9 mouse cellular contexts compared by ENCODE assay signal in genomic region chr7:91262998-91263397, GRCm38 (mm10).
DNase-seq lines count a peak whose midpoint lies in the region; ATAC-seq and TF ChIP-seq lines count a peak whose summit lies in the region.
"Had no signal": no experiment of that assay in that cellular context is flagged by ENCODE, and none has a peak within 500 bp of the region (broad histone marks: within the 10 kb centered on the region; RNA-seq: fewer than 3 reads in every experiment).

No protein-coding gene starts in this region.

- TF ChIP-seq CTCF in kidney, postnatal 0 days (IDR thresholded peaks at IDR 0.05; ENCODE audit: low read depth), result no peak

- H3K4me1 ChIP-seq in kidney, postnatal 0 days (replicated peaks; ENCODE audit: insufficient read depth, low read length), result no peaks in the 10 kb centered on the region
- peaks cover 8% of the 10 kb centered on the region; the same call in 1 of the 2 replicates for H3K4me1 ChIP-seq in hindbrain, embryonic 15.5 days (replicated peaks)

- H3K9ac ChIP-seq in kidney, postnatal 0 days (ENCODE audit: low read depth, low read length), result no peak overlapping the region
- H3K9ac ChIP-seq in hindbrain, embryonic 15.5 days, result peak overlapping the region; percentile 61

- no peak overlapping the region for H3K27ac ChIP-seq in kidney, postnatal 0 days
- peak overlapping the region; percentile 73 for H3K27ac ChIP-seq in hindbrain, embryonic 15.5 days (replicated peaks)

- DNase-seq in kidney, postnatal 0 days (ENCODE audit: low spot score), result no peak
- DNase-seq in kidney, adult 11 months, result no peak
- DNase-seq in cerebellum, postnatal 14 days, result peak; percentile 22 to 50
- DNase-seq in neural tube, embryonic 10.5 days (ENCODE audit: extremely low spot score, low spot score), result peak; percentile 24
- DNase-seq in urinary bladder, postnatal 10 days (ENCODE audit: low spot score), result no peak
- DNase-seq in thymus, postnatal 10 days (ENCODE audit: low spot score in 2 of 2), result no peak

- H3K9me3 ChIP-seq in kidney, postnatal 0 days (replicated peaks; ENCODE audit: low read length), result no peaks in the 10 kb centered on the region
- no peaks in the 10 kb centered on the region for H3K9me3 ChIP-seq in hindbrain, embryonic 15.5 days

- H3K4me3 ChIP-seq in kidney, postnatal 0 days (replicated peaks; ENCODE audit: low read depth, low read length), result no peak overlapping the region
- peak overlapping the region; percentile 60 for H3K4me3 ChIP-seq in hindbrain, embryonic 15.5 days

- ATAC-seq in kidney, postnatal 0 days (replicated peaks; ENCODE audit: low FRiP score, low read depth), result no peak
- ATAC-seq in hindbrain, embryonic 15.5 days (ENCODE audit: low FRiP score, low read depth), result peak; percentile 16; the same call in 1 of the 2 replicates
- no peak for ATAC-seq in inflammation-experienced regulatory T-cells, adult 6 months
- ATAC-seq: Patski had no signal

- no peaks in the 10 kb centered on the region for H3K36me3 ChIP-seq in kidney, postnatal 0 days (ENCODE audit: insufficient read depth, low read length)
- no peaks in the 10 kb centered on the region for H3K36me3 ChIP-seq in hindbrain, embryonic 15.5 days

- no peaks in the 10 kb centered on the region for H3K27me3 ChIP-seq in kidney, postnatal 0 days (ENCODE audit: insufficient read depth, low read length)
- H3K27me3 ChIP-seq in hindbrain, embryonic 15.5 days, result no peaks in the 10 kb centered on the region

- WGBS in kidney, postnatal 0 days, result 5% methylated on average over 9 of the region's 9 CpGs
- WGBS in hindbrain, embryonic 15.5 days, result 5% methylated on average over 9 of the region's 9 CpGs

- peak overlapping the region; percentile 66; the same call in 1 of the 2 replicates for H3K4me2 ChIP-seq in kidney, postnatal 0 days (ENCODE audit: low read length)
- peak overlapping the region; percentile 73 for H3K4me2 ChIP-seq in hindbrain, embryonic 15.5 days

Comparison
In these comparisons a context has a peak if more than half of its experiments do, and no peak if none do; other contexts are left out.
1. DNase-seq: peak in cerebellum, postnatal 14 days (2 of 2) and neural tube, embryonic 10.5 days (single experiment); none in kidney, postnatal 0 days (single experiment), kidney, adult 11 months (single experiment), urinary bladder, postnatal 10 days (single experiment) and thymus, postnatal 10 days (0 of 2).